Mouse (Mus musculus) lung, postnatal 14 days (tissue): ENCODE results near the gene Ssr2.

Source experiments
- DNase-seq: peaks from one replicate; pipeline ENCODE4 v3.0.0; 2021

The Ssr2 gene

DNA sequence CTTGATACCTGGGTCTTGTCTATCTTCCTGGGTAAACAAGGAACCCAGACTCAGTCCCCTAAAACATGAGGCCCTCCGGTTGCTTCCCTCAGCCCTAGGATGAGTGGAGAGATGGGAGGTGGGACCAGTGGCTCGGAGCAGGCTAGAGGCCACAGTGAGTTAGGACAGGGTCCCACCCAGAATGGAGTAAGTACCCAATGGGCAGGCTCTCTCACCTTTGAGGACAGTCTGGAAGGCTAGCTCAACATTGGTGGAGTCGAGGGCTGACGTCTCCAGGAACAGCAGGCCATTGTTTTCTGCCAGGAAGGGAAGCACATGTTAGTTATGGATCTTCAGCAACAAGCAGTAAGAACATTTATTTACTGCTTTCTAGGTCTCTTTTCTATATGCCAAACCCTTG lies 33.2 kb upstream of the Ssr2 start:
- no peak for DNase-seq

DNA sequence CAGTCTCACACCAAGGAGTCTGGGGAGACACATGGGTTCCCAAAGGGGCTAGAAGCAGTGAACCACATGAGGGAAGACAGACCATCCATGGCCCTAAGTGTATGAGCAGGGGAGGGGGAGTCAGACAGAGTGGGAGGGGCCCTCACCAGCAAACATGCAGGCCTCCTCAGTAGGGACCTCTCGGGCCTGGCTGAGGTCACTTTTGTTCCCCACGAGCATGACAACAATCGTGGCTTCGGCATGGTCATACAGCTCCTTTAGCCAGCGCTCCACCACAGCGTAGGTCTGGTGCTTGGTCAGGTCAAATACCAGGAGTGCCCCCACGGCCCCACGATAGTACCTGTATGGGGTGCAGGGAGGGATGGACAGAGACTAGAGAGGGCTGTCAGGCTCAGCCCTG lies 32.5 kb upstream of the Ssr2 start:
- DNase-seq: no peak

DNA sequence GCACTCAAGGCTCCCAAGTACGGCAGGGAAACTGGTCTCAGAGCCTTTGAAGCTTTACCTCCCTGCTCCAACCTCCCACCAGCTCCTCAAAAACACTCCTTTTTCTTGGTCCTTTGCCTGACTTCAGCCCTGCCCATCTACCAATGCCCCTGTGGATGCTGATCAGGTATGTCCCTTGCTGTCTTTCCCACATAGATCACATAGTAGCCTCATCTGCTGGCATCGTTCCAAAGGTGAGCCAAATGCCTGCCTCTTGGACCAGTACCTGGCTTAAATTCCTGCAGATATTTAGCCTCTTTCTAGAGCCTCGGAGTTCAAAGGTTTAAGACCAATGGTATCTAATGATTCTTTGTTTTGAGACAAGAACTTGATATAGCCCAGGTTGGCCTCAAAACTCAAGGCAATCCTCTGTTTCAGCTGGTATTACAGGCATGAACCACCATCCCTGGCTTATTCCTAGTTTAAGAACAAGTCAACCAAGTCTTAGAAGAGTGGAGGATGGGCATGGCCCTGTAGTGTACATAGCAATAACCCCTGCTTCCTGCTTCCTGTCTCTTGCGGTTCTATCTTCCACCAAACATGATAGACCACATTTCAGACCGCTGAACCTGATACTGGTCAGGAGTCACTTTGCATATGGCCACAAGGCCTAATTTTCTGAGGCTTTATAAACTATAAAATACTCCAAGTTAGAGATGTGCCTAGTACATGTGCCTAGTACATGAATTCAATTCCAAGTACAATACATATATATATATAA lies 31.8 kb upstream of the Ssr2 start:
- DNase-seq: no peak

DNA sequence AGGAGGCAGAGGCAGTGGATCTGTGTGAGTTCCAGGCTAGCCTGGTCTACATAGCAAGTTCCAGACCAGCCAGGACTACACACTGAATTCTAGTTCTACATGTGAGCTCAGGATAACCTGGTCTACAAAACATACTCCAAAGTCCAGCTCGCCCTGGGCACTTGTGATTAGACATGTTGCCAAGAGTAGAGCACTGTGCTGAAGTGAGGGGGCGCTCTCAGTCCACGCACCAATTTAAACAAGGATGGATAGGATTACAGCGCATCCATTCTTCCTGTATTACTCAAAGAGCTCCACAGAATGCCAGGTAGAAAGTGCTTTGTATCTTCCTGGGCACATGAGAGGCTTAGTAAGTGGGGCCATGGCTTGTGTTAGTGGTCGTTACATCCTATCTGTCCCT lies 31.2 kb upstream of the Ssr2 start:
- DNase-seq: peak; percentile 48

DNA sequence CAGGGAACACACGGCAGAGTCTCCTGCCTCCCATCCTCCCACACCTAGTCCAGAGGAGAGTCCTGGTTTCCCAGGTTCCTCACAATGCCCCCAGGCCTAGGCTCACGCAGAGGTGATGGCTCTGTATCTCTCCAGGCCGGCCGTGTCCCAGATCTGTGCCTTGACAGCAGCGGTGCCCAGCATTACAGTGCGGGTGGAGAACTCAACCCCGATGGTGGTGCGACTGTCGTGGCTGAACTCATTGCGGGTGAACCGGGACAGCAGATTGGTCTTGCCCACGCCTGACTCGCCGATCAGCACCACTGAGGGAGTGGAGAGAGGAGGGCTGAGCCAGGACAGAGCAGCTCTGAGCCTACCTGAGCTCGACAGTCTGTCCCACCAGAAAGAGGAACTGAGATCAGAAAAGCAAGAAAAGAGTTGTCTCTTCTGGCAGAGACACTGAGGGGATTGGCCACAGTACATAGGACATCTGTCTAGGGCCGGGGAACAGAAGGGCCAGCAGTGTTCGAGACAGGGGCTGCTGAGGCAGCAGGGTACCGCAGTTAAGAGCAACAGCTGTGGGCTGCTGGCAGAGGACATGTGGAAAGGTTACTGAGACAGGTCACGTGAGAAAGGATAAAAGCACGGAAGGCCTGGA lies 30.6 kb upstream of the Ssr2 start:
- DNase-seq: no peak

DNA sequence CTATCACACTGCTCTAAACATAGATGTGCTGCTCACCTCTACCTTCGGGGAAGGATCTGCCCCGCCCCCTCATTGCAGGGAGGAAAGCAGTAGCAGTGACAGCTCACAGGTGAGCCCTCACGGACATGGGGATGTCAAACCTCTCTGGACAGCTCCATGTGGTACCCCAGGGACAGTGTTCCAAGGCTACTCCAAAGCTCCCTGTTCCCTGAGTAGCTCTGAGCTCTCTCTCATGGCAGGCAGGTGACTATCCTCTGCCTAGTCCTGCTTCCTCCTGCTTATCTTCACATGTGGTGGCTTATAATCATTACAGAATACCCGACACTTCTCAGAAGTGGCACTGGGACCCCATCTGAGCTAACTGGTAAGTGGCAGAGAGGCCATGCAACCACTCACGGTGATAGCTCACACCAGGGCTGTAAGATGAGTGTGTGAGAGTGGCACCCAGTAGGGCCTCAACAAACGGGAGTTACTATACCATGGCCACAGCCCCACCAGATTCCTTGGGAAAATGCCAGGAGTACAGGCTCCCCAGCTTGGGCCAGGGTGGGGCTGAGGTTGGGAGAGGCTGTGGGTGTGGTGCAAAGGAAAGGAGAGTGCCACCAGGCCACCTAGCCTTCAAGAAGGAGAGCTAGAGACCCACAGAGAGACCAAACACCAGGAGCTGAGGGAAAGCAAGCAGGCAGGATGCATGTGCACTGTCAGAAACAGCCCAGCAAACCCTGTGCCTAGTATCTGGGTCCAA lies 28.8 kb upstream of the Ssr2 start:
- DNase-seq: no peak

DNA sequence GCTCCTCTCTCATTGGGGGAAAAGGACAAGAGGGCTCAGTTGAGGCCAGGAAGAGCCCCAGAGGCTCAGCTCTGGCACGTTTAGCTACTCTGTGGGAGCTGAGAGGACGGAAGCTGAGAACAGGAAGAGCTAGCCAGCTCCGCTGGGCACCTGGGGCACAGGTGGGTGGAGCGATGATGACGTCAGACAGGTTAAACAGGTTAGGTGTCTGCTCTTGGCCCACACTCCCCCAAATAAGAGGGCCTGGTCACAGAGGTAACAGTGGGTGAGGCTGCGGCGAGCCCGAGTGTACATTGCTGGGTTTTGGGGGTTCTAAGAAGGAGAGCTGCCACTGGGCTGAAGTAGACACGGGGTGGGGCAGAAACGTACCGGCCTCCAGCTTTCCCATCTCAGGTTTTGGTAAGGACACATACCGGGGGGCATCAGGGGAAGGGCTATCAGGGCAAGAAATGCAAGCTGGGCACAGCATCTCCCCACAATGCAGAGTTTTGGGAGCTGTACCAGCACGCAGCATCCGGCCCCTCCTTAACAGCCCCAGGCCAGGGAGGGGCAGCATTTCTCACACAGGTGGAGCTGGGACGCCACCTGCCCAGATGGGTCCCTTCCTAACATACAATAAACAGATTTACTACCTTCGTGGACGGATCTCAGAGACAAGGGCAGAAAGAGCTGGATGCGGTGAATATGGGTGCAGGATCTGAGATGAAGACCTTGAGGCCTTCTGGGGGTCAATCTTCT lies 27.3 kb upstream of the Ssr2 start, which contains the start of gene Rab25:
Gene Rab25, minus strand, starts transcription at position 121 of the 738 bp plus-strand sequence.
- peak; percentile 74 for DNase-seq

DNA sequence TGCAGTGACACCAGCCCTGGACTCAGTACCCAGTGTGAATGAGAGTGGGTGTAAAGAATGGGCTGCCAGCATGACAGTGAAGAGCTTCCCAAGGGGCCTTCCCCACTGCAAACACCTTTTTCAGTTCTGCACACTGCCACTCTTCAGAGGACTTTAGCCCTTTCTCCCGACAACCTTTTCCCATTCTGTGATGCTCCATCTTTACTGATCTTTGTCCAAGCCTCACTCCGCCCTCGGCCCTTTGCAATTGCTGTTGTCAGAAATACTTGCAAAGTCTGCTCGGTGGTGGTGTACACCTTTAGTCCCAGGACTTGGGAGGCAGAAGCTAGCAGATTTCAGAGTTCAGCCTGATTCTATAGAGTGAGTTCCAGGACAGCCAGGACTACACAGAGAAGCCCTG lies 24.1 kb upstream of the Ssr2 start:
- DNase-seq: no peak

DNA sequence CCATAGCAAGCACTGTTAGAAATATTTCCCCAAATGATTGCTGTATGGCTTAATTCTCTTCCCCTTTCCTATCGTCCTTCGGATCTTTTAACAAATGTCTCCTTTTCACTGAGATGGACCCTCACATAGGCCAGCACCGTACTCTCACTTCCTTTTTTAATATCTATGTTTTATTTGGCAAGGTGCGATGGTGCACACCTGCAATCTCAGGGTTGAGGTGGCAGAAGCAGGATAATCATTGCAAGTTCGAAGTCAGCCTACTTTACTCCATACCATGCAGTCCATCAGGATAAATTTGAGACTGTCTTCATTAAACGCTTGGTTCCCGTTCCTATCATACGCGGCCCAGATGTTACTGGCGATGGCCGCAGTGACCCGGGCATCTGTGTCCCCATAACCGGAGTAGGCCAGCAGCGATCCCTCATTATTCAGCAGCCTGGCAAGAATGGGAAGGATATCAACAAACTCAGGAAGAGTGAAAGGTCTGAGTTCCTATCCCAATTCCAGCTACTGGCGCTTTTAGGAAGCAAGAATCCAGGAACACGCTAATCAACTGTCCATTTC lies 23.5 kb upstream of the Ssr2 start:
- DNase-seq: no peak

DNA sequence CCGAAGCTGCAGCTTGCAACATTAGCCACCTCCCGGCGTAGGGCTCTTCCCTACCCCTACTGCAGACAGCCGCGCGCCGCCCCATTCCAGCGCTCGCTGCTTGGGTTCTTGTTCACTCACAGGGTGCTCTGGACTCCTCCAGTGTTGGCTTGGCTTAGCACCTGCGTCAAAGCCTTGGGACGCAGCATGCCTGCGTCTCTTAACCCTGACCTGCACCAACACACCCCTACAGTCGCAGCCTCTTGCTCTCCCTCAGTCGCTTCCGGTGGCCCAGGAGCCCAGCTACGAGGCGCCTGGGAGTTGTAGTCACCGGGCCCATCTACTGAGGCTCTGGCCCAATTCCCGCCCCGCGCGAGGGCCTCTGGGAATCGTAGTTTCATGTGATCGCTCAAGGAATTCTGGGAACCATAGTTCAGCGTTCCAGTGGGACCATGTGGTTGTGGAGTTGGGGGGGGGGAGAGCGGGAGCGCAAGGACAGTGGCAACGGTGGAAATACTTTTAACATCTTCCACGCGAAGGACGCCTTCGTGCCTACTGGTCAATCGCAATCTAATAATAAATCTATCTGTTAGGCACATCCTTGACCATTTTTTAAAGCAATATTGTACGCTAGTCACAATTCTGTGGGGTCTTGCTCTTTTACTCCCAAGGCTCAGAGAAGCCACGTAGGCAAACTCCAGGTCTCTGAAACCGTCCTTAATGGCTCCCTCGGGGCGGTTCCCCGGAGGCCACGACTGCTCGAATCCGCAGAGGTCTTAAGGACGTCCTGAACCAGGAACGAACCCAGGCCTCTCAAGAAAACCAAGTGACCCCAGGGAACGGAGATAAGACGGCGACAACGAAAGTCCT lies 22.8 kb upstream of the Ssr2 start, which contains the start of gene Lamtor2:
Gene Lamtor2, minus strand, starts transcription at position 399 of the 849 bp plus-strand sequence.
- DNase-seq: peak; percentile 97

DNA sequence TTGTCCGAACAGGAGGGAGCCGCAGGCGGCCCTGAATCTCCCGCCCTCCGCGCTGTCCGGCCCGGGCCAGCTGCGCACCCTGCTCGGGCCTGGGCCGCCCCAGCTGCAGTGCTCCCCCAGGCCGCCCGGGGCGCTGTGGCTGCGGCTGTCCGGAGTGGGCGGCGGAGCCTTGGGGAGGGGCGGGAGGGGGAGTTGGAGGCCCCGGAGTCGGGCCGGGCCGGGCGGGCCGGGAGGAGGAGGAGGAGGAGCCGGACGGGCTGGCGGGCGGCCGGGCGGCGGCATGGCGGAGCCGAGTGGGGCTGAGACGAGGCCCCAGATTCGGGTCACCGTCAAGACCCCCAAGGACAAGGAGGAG lies 22.2 kb upstream of the Ssr2 start, which contains the start of gene Ubqln4:
Gene Ubqln4, plus strand, starts transcription at position 234 of the 355 bp plus-strand sequence.
- peak; percentile 93 for DNase-seq

DNA sequence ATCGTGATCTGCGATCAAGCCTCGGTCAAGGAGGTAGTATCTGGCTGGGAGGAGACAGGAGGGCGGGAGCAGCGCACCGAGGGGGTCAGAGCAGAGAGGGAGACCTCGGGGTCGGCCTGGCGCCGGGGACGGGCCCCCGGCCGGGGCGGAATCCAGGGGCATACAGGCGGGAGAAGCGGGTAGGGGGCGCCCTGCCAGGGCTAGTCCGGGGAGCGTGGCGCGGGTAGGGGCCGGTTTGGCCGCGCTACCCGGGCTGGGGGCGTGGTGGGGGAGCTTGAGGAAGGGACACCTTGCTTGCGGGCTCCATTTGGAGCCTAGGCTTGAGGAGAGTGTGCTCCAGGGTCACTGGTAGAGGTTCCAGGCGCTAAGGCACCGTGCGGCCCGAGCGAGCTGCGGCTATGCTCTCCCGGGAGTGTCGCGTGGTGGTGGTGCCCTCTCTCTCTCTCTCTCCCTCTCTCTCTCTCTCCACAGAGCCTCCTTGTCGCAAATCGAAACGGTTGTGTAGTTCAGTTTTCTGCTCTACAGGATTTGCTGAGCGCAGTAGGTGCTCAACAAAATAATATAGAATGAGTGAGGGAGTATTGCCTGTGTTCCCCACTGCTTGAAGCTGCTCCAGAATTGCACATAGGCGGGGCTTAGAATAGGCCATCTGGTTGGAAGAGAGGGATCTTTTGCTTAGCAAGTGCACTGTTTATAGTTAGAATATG lies 21.6 kb upstream of the Ssr2 start:
- no peak for DNase-seq

DNA sequence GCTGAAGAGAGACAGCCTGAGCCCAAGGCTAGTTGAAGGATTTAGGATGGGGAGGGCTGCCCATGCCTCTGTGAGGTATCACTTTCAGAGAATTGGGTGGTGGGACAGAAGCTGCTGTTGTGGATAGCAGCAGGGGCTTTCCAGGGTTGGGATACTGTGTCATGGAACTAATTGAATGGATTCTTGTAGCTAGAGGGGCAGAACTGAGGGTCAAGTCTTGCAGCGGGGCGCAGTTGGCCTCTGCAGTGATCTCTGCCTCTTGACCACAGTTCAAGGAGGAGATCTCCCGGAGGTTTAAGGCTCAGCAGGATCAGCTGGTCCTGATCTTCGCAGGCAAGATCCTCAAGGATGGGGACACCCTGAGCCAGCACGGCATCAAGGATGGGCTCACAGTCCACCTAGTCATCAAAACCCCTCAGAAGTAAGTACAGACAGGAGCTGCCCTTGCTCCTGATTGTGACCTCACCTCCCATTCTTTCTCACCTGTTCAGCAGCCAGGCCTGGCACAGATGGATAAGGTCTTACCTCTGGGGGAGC lies 20.5 kb upstream of the Ssr2 start:
- no peak for DNase-seq

DNA sequence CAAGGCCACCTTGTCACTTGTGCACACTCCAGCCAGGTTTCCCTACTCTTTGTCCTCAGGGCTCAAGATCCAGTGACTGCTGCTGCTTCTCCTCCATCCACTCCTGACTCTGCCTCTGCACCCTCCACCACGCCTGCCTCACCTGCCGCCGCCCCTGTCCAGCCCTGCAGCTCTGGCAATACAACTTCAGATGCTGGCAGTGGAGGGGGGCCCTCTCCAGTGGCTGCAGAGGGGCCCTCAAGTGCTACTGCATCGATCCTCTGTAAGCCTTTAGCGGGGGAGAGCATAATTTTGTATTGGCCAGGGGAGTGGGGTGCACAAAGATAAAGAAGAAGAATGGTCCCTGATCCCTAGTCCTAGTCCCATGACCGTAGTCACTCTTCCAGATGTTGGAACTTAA lies 19.9 kb upstream of the Ssr2 start:
- DNase-seq: no peak

DNA sequence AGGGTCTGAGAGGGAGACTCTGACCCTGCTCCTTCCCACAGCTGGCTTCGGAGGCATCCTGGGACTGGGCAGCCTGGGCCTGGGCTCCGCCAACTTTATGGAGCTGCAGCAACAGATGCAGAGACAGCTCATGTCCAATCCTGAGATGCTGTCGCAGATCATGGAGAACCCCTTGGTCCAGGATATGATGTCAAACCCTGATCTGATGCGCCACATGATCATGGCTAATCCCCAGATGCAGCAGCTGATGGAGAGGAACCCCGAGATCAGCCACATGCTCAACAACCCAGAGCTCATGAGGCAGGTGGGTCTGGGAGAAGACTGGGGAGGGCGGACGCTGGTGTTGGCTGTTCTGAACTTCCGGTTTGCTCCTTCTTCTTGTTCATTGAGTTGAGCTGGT lies 19.1 kb upstream of the Ssr2 start:
- no peak for DNase-seq

DNA sequence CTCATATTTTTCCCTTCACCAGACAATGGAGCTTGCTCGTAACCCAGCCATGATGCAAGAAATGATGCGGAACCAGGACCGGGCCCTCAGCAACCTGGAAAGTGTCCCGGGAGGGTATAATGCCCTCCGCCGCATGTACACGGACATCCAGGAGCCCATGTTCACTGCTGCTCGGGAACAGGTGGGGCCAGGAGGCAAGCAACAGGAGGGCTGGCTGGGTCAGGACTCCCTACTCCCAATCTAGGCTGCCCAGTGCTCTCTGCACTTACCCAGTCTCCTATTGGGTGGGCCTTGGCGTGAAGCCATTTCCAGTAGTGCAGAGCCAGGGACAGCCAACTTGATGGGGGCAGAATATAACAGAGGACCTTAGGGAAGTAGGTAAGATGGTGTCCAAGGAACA lies 16.1 kb upstream of the Ssr2 start:
- no peak for DNase-seq

DNA sequence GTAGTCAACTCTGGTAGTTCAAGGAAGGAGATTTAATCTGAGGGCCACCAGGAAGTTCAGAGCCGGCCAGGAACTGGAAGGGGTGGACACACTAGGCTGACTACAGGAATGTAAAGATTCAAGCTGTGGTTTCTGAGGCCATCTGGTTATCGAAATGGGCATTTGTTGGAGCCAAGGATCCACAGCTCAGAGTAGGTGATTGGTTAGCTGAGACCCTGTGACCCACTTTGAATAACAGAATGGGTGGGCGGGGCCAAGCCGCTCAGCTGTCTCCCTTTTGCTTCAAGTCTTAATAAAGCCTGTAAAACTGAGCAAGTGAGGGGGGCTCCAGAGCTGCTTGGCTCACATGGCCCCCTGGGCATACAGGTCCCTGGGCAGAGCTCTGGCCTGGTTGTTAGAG lies 13.7 kb upstream of the Ssr2 start:
- DNase-seq: no peak

DNA sequence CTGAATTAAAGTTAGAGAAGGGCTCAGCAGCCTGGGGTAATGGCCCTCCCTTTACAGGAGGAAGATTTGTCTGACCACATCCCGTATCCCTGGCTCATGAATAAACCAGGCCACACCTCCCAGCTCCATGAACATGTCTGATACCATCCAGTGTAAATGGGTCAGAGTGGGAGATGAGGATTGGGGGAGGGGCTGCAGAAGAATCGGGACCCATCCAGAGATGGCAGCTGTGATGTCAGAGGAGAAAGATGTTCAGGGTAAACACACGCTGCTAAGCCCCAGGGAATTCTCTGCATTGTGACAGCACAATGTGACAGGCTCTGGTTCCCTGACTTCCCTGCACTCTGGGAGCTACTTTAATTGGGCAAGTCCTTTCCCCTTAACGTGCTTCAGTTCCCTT lies 12.2 kb upstream of the Ssr2 start:
- DNase-seq: no peak

DNA sequence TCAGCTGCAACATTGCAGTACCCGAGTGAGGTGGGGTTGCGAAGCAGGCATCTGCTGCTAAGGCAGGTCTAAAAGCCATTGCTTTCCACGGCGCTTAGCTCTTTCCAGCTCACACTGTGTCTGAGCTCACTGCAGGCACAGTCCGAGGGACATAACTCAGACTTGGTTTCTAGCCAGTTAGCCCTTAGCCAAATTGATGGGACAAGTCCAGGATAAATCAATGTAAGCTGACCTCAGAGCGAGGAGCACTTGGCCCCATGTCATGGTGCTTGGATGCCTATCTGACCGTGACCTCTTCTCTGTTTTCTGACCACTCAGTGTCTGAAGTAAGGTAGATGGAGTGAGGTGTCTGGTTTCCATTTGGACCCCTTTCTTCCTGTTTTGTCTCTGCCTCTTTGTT lies 11.7 kb upstream of the Ssr2 start:
- no peak for DNase-seq

DNA sequence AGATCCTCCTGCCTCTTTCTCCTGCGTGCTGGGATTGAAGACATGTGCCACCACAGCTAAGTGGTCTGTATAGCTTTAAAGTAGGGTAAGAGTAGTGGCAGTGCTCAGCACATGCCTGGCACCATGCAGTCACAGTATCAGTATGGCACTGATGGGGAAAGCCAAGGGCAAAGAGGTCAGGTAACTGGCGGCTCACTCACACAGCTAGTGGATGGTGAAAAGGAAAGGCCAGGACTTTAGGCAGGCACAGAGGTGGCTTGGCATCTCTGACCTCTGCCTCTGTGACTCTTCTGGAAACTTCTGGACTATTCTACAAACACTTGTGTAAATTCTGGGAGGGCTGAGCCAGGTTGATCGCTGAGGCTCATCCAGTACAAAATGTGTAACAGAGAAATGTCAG lies 9.6 kb upstream of the Ssr2 start:
- no peak for DNase-seq

DNA sequence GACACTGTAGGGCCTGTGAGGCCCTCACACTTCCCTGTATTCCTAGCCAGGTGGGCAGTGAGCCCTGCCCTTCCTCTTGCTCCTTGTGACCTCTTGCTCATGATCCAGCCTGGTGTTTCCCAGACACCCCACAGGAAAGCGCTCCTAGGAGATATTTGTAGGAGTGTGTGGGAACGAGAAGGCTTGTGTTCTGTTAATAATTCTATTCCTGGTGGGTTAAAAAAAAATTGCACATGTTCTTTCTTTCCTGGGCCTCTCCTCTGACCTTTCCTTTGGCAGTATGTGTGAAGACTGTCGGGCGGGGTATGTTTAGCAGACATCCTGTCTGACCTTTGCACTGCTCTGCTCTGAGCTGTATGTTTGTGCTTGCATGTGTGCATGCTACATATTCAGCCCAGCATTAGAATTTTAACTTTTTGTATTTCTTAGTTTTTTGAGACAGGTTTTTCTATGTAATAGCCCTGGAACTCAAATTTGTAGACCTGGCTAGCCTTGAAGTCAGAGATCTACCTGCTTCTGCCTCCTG lies 9.1 kb upstream of the Ssr2 start:
- DNase-seq: no peak
